Mouse (Mus musculus) C2C12 (cell line): ENCODE measurements around the gene Sass6.

Source experiments
- CEBPB ChIP-seq: IDR thresholded peaks from one replicate; pipeline ENCODE4 v1.6.1; 2011; ENCODE audit warnings: low read depth, mild to moderate bottlenecking, control low read depth, moderate library complexity
- CTCF ChIP-seq: IDR thresholded peaks from one replicate; pipeline ENCODE4 v1.5.1; 2011; ENCODE audit not compliant: control insufficient read depth, insufficient read depth, insufficient read length
- FOSL1 ChIP-seq: IDR thresholded peaks from one replicate; pipeline ENCODE4 v1.8.0; 2011; ENCODE audit warnings: mild to moderate bottlenecking, low read length; ENCODE audit not compliant: poor library complexity, insufficient read depth, severe bottlenecking
- MYOD1 ChIP-seq: IDR thresholded peaks from one replicate; pipeline ENCODE4 v1.6.1; 2011; ENCODE audit warnings: low read depth; ENCODE audit not compliant: control insufficient read depth, insufficient read length

DNA sequence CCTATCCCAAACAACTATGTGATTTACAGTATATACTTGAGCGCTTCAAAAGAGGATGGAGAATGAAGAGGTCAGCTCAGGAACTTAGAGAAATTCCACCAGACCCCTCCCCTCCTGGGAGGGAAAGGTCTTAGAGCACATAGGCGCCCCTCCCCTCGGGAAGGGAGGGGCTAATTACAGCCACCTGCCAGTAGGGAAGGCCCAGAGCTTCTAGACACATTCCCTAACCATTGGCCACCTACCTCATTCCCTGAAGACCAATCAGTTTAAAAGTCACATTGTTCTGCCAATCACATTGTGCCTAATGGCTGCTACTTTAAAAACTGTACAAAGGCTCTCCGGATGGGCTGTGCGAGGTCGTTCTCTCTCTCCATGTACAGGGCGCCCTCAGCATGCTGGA lies 27.9 kb downstream of the Sass6 start:
- TF ChIP-seq CTCF (no peak), MYOD1 (no peak), FOSL1 (no peak), CEBPB (no peak)
